23 mouse cellular contexts compared by ENCODE assay signal in genomic region chr2:181245031-181245430, GRCm38 (mm10). TPM values are rescaled to one million over a fixed set of nuclear protein-coding genes. Genes with fewer than 3 reads are reported as not detected.
"Had no signal": no experiment of that assay in that cellular context is flagged by ENCODE, and none has a peak within 500 bp of the region (broad histone marks: within the 10 kb centered on the region; RNA-seq: fewer than 3 reads in every experiment).

No protein-coding gene starts in this region.

- H3K4me2 ChIP-seq: liver, embryonic 13.5 days; lung, embryonic 14.5 days; midbrain, embryonic 13.5 days; neural tube, embryonic 13.5 days had no signal

- H3K4me3 ChIP-seq: left cerebral cortex, adult 2 months; liver, embryonic 13.5 days; midbrain, embryonic 13.5 days; myocyte; neural tube, embryonic 13.5 days had no signal

- ATAC-seq: liver, postnatal 0 days; lung, postnatal 0 days; midbrain, embryonic 13.5 days; midbrain, embryonic 16.5 days had no signal

- H3K36me3 ChIP-seq: midbrain, embryonic 13.5 days; neural tube, embryonic 13.5 days had no signal

- H3K27ac ChIP-seq: left cerebral cortex, adult 2 months; liver, embryonic 13.5 days; macrophage; midbrain, embryonic 13.5 days; neural tube, embryonic 13.5 days had no signal

- H3K9ac ChIP-seq: liver, embryonic 13.5 days; liver, postnatal 0 days; lung, embryonic 14.5 days; midbrain, embryonic 13.5 days; neural tube, embryonic 13.5 days had no signal

- H3K9me3 ChIP-seq: liver, embryonic 13.5 days; midbrain, embryonic 13.5 days; neural tube, embryonic 13.5 days had no signal

- H3K27me3 ChIP-seq: liver, embryonic 13.5 days; midbrain, embryonic 13.5 days; neural tube, embryonic 13.5 days had no signal

- DNase-seq: kidney, adult 11 months; kidney, adult 9 months; kidney, postnatal 14 days; layer of hippocampus, postnatal 36 days; liver, embryonic 13.5 days; liver, postnatal 0 days; lung, embryonic 14.5 days; thymus, adult 18-20 months; thymus, postnatal 36 days had no signal

RNA-seq across cellular contexts. Expression of gene Fndc11, which starts 25.2 kb away (rescaled TPM):
- total RNA-seq: layer of hippocampus, adult 8-10 months; layer of hippocampus, postnatal 10 days; layer of hippocampus, postnatal 36 days; left cerebral cortex, adult 2 months; left cerebral cortex, postnatal 10 days; left cerebral cortex, postnatal 36 days; megakaryocyte, adult 5-6 weeks; monocyte, adult 5-6 weeks had no signal
- polyA plus RNA-seq: liver, embryonic 13.5 days; macrophage; myocyte; neural tube, embryonic 13.5 days had no signal

RNA-seq across cellular contexts. Expression of gene Srms, which starts 32.0 kb away (rescaled TPM):
- total RNA-seq: megakaryocyte, adult 5-6 weeks had no signal
- polyA plus RNA-seq: macrophage; midbrain, embryonic 13.5 days; myocyte had no signal

RNA-seq across cellular contexts. Expression of gene Ptk6, which starts 42.4 kb away (rescaled TPM):
- total RNA-seq: layer of hippocampus, adult 8-10 months; layer of hippocampus, postnatal 10 days; left cerebral cortex, postnatal 10 days; left cerebral cortex, postnatal 36 days; megakaryocyte, adult 5-6 weeks had no signal
- polyA plus RNA-seq: kidney, embryonic 16.5 days; lung, embryonic 14.5 days; macrophage; midbrain, embryonic 13.5 days; midbrain, embryonic 16.5 days; neural tube, embryonic 13.5 days had no signal
